In genomic region chr19:31136316-31136715, GRCm38 (mm10) we compare ENCODE assay signal across 14 mouse cellular contexts.
"Had no signal": no experiment of that assay in that cellular context is flagged by ENCODE, and none has a peak within 500 bp of the region (broad histone marks: within the 10 kb centered on the region; RNA-seq: fewer than 3 reads in every experiment).

No protein-coding gene starts in this region.

- H3K4me2 ChIP-seq: kidney, embryonic 15.5 days; limb, embryonic 12.5 days; liver, embryonic 13.5 days; midbrain, embryonic 12.5 days had no signal

- H3K4me1 ChIP-seq: kidney, embryonic 15.5 days; limb, embryonic 12.5 days; liver, embryonic 13.5 days had no signal

- H3K4me3 ChIP-seq: kidney, embryonic 15.5 days; limb, embryonic 12.5 days; liver, embryonic 13.5 days; midbrain, embryonic 12.5 days; myocyte had no signal

- DNase-seq: kidney, adult 2 months; kidney, postnatal 36 days; layer of hippocampus, adult 9-11 months; liver; liver, embryonic 13.5 days; liver, postnatal 0 days; lung, postnatal 36 days; right cerebral cortex, postnatal 14 days; thymus, postnatal 36 days had no signal

- H3K36me3 ChIP-seq: kidney, embryonic 15.5 days; limb, embryonic 12.5 days; liver, embryonic 13.5 days; midbrain, embryonic 12.5 days had no signal

- H3K27ac ChIP-seq: kidney, embryonic 15.5 days; limb, embryonic 12.5 days; liver, embryonic 13.5 days; midbrain, embryonic 12.5 days had no signal

- H3K9me3 ChIP-seq: kidney, embryonic 15.5 days; limb, embryonic 12.5 days; liver, embryonic 13.5 days; midbrain, embryonic 12.5 days had no signal

- H3K27me3 ChIP-seq: kidney, embryonic 15.5 days; limb, embryonic 12.5 days; liver, embryonic 13.5 days; midbrain, embryonic 12.5 days had no signal

- ATAC-seq: liver, postnatal 0 days; lung, postnatal 0 days had no signal

- H3K9ac ChIP-seq: kidney, embryonic 15.5 days; limb, embryonic 12.5 days; liver, embryonic 13.5 days; liver, postnatal 0 days; midbrain, embryonic 12.5 days had no signal
